Mouse (Mus musculus) liver, embryonic 14.5 days (tissue): ENCODE measurements around the gene Plod2.

ENCODE experiments used
- CTCF ChIP-seq: IDR thresholded peaks from 2 replicates; pipeline ENCODE4 v1.5.1; 2016; ENCODE audit warnings: antibody characterized with exemption, low read depth, control low read depth
- EP300 ChIP-seq: IDR thresholded peaks from 2 replicates; pipeline ENCODE4 v1.6.1; 2016; ENCODE audit warnings: antibody characterized with exemption, low read depth

GRCm38 (mm10) chr9:92586025-92586424 is 44.0 kb downstream of the Plod2 start:
- TF ChIP-seq CTCF (no peak), EP300 (no peak)
